Comparison of ENCODE assay signal across 26 mouse cellular contexts in genomic region chr8:41920536-41920935, GRCm38 (mm10).
DNase-seq lines count a peak whose midpoint lies in the region; ATAC-seq lines count a peak whose summit lies in the region.
"Had no signal": no experiment of that assay in that cellular context is flagged by ENCODE, and none has a peak within 500 bp of the region (broad histone marks: within the 10 kb centered on the region; RNA-seq: fewer than 3 reads in every experiment).

No protein-coding gene starts in this region.

- no peak overlapping the region for H3K4me3 ChIP-seq in forebrain, embryonic 15.5 days
- H3K4me3 ChIP-seq: forebrain, embryonic 13.5 days; gastrocnemius, adult 2 months; hindbrain, embryonic 12.5 days; limb, embryonic 10.5 days; liver, embryonic 15.5 days; lung, embryonic 15.5 days; megakaryocyte, embryonic 14.5 days; midbrain, embryonic 13.5 days had no signal

- no peaks in the 10 kb centered on the region for H3K4me1 ChIP-seq in forebrain, embryonic 15.5 days
- H3K4me1 ChIP-seq: forebrain, embryonic 13.5 days; hindbrain, embryonic 12.5 days; limb, embryonic 10.5 days; liver, embryonic 15.5 days; lung, embryonic 15.5 days; megakaryocyte, embryonic 14.5 days; midbrain, embryonic 13.5 days had no signal

- H3K4me2 ChIP-seq in forebrain, embryonic 15.5 days (replicated peaks): no peak overlapping the region
- H3K4me2 ChIP-seq: forebrain, embryonic 13.5 days; hindbrain, embryonic 12.5 days; liver, embryonic 15.5 days; lung, embryonic 15.5 days; midbrain, embryonic 13.5 days had no signal

- no peak overlapping the region for H3K27ac ChIP-seq in forebrain, embryonic 15.5 days (replicated peaks)
- H3K27ac ChIP-seq: forebrain, embryonic 13.5 days; gastrocnemius, adult 2 months; hindbrain, embryonic 12.5 days; kidney, postnatal 0 days; limb, embryonic 10.5 days; liver, embryonic 15.5 days; lung, embryonic 15.5 days; midbrain, embryonic 13.5 days had no signal

- WGBS in forebrain, embryonic 15.5 days: 80% methylated on average over 3 of the region's 3 CpGs

- peak; percentile 7 to 19 for DNase-seq in frontal cortex, postnatal 36 days (ENCODE audit: low spot score in 2 of 2)
- DNase-seq in frontal cortex, postnatal 10 days (ENCODE audit: low spot score in 2 of 2): no peak
- DNase-seq in 3T3-L1 (ENCODE audit: low read depth, low spot score) (peak; percentile 59), NIH3T3 (ENCODE audit: low read depth) (peak; percentile 3)
- peak; percentile 33 to 36 for DNase-seq in left cerebral cortex, adult 9 months (ENCODE audit: low spot score in 2 of 2)
- no peak for DNase-seq in urinary bladder, postnatal 10 days (ENCODE audit: low spot score)
- no peak for DNase-seq in cerebellum, postnatal 36 days
- DNase-seq: adrenal gland, postnatal 10 days; B cell, adult 2 months; cerebellum, adult 2 months; gastrocnemius, adult 2 months; kidney, adult 18-20 months; layer of hippocampus, adult 9-11 months; liver; lung, postnatal 36 days; thymus, postnatal 25 days had no signal

- no peak overlapping the region for H3K9ac ChIP-seq in forebrain, embryonic 15.5 days (replicated peaks)
- H3K9ac ChIP-seq: forebrain, embryonic 13.5 days; hindbrain, embryonic 12.5 days; liver, embryonic 15.5 days; lung, embryonic 15.5 days; midbrain, embryonic 13.5 days had no signal

- no peaks in the 10 kb centered on the region for H3K27me3 ChIP-seq in forebrain, embryonic 15.5 days
- H3K27me3 ChIP-seq: forebrain, embryonic 13.5 days; hindbrain, embryonic 12.5 days; liver, embryonic 15.5 days; lung, embryonic 15.5 days; megakaryocyte, embryonic 14.5 days; midbrain, embryonic 13.5 days had no signal

- no peaks in the 10 kb centered on the region for H3K9me3 ChIP-seq in forebrain, embryonic 15.5 days
- H3K9me3 ChIP-seq: forebrain, embryonic 13.5 days; hindbrain, embryonic 12.5 days; limb, embryonic 10.5 days; liver, embryonic 15.5 days; lung, embryonic 15.5 days; megakaryocyte, embryonic 14.5 days; midbrain, embryonic 13.5 days had no signal

- H3K36me3 ChIP-seq in forebrain, embryonic 15.5 days: no peaks in the 10 kb centered on the region
- H3K36me3 ChIP-seq: hindbrain, embryonic 12.5 days; limb, embryonic 10.5 days; liver, embryonic 15.5 days; lung, embryonic 15.5 days; midbrain, embryonic 13.5 days had no signal

- no peak for ATAC-seq in forebrain, embryonic 15.5 days (replicated peaks)
- ATAC-seq: forebrain, embryonic 13.5 days; inflammation-experienced regulatory T-cells, adult 6 months; midbrain, embryonic 13.5 days had no signal

Comparison
In these comparisons a context has a peak if more than half of its experiments do, and no peak if none do; other contexts are left out.
1. DNase-seq: peak in frontal cortex, postnatal 36 days (2 of 2), 3T3-L1 (single experiment), NIH3T3 (single experiment) and left cerebral cortex, adult 9 months (2 of 2); none in frontal cortex, postnatal 10 days (0 of 2), urinary bladder, postnatal 10 days (single experiment) and cerebellum, postnatal 36 days (0 of 2).